Mouse (Mus musculus) forebrain, postnatal 0 days (tissue): Measurements from ENCODE around the gene Atp2a2. TPM values are rescaled to one million over a fixed set of nuclear protein-coding genes. Genes with fewer than 3 reads are reported as not detected.

ENCODE experiments used
- ATAC-seq: fragments of 200-750 bp; cut with Nextera tagmentation; 2 replicates; pipeline ENCODE4 v1.8.0; 2017; ENCODE audit warnings: mild to moderate bottlenecking, moderate library complexity
- DNase-seq: peaks from one replicate; pipeline ENCODE4 v3.0.0-alpha.2; 2015
- H3K27ac ChIP-seq: fragments of 300-500 bp; sonication (generic); 2 replicates; pipeline ENCODE4 v1.5.1; 2014; ENCODE audit warnings: low read depth, mild to moderate bottlenecking, antibody characterized with exemption, low read length, moderate library complexity, mixed read lengths
- H3K27me3 ChIP-seq: fragments of 300-500 bp; sonication (generic); 2 replicates; pipeline ENCODE4 v1.6.1; 2014; ENCODE audit warnings: mild to moderate bottlenecking, low read length, mixed read lengths; ENCODE audit not compliant: insufficient read depth
- H3K36me3 ChIP-seq: fragments of 300-500 bp; sonication (generic); 2 replicates; pipeline ENCODE4 v1.6.1; 2014; ENCODE audit warnings: mild to moderate bottlenecking, moderate library complexity; ENCODE audit not compliant: insufficient read depth
- H3K4me1 ChIP-seq: fragments of 300-500 bp; sonication (generic); 2 replicates; pipeline ENCODE4 v1.6.1; 2014; ENCODE audit warnings: antibody characterized with exemption; ENCODE audit not compliant: insufficient read depth
- H3K4me2 ChIP-seq: fragments of 300-500 bp; sonication (generic); 2 replicates; pipeline ENCODE4 v1.6.1; 2014; ENCODE audit warnings: low read depth, mild to moderate bottlenecking, moderate library complexity
- H3K4me3 ChIP-seq: fragments of 300-500 bp; sonication (generic); 2 replicates; pipeline ENCODE4 v1.5.1; 2014; ENCODE audit warnings: low read depth, low read length, mixed read lengths
- H3K9ac ChIP-seq: fragments of 300-500 bp; sonication (generic); 2 replicates; pipeline ENCODE4 v1.6.1; 2014; ENCODE audit warnings: mild to moderate bottlenecking
- H3K9me3 ChIP-seq: fragments of 300-500 bp; sonication (generic); 2 replicates; pipeline ENCODE4 v1.6.1; 2016; ENCODE audit warnings: low read length
- CTCF ChIP-seq: sonication (generic); IDR thresholded peaks from 2 replicates; pipeline ENCODE4 v1.5.1; 2016; ENCODE audit warnings: antibody characterized with exemption, control low read depth, low read depth
- WGBS: fragments of 180-500 bp; shearing (Covaris S2); extraction: QIAGEN DNeasy Blood & Tissue Kit; methylation state at CpG from one replicate; pipeline ENCODE4 v1.1.7; 2014; 5-methylcytosine and 5-hydroxymethylcytosine counted together
- polyA plus RNA-seq: library from polyadenylated mRNA; unstranded; fragments of >200 nt; fragmentation: Nextera tagmentation; extraction: Ambion mirVana; gene quantifications from 2 replicates; pipeline ENCODE4 v1.2.1, GENCODE M21; 2015
- total RNA-seq: library from RNA; depleted of rRNA; stranded (reverse); fragments of >200 nt; gene quantifications from 2 replicates; pipeline ENCODE4 v1.2.3, GENCODE M21; 2014

The Atp2a2 gene
- total and polyA plus RNA-seq, 2 experiments from 2014 or later: 37.2 to 178 TPM

DNA sequence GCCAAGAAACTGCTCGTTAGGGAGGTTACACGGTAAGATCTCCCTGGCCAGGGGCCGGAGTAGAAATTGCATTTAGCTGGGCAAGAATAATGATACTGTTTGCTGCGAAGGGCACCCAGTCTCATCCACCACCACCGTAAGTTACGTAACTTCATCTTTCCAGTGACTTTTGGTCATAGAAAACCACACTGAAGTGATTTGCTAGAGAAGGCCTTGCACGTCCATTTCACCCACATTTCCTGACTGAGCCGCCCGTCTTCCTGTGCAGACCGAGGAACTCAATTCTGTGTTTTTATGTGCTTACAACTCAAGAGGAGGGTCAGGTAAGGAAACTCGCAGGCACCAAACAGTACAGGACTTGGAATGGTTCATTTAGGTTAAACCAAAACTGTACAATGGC lies 36.1 kb upstream of the Atp2a2 start:
- Histone ChIP-seq H3K4me2 (no peak overlapping the region), H3K4me3 (no peak overlapping the region), H3K36me3 (0 out of 2 replicates have a peak, but pooled peaks cover 4% of the 10 kb centered on the region), H3K27me3 (no peaks in the 10 kb centered on the region), H3K9me3 (no peaks in the 10 kb centered on the region), H3K27ac (no peak overlapping the region), H3K4me1 (no peaks in the 10 kb centered on the region), H3K9ac (no peak overlapping the region)
- ATAC-seq (no peak), DNase-seq (no peak)
- no peak for TF ChIP-seq CTCF
- WGBS: 88% methylated on average over 11 of the region's 11 CpGs

GRCm38 (mm10) chr5:122537654-122538053 lies 35.6 kb upstream of the Atp2a2 start:
- no peak for TF ChIP-seq CTCF
- Histone ChIP-seq H3K27me3 (no peaks in the 10 kb centered on the region), H3K9me3 (no peaks in the 10 kb centered on the region), H3K27ac (no peak overlapping the region), H3K4me1 (no peaks in the 10 kb centered on the region), H3K36me3 (0 out of 2 replicates have a peak, but pooled peaks cover 4% of the 10 kb centered on the region), H3K9ac (no peak overlapping the region), H3K4me2 (no peak overlapping the region), H3K4me3 (no peak overlapping the region)
- no peak for DNase-seq
- 96% methylated on average over 5 of the region's 5 CpGs for WGBS
- no peak for ATAC-seq

GRCm38 (mm10) chr5:122533884-122534283 lies 31.9 kb upstream of the Atp2a2 start:
- no peak for TF ChIP-seq CTCF
- WGBS: 65% methylated on average over 8 of the region's 8 CpGs
- Histone ChIP-seq H3K4me2 (no peak overlapping the region), H3K9me3 (no peaks in the 10 kb centered on the region), H3K4me3 (no peak overlapping the region), H3K9ac (no peak overlapping the region), H3K4me1 (no peaks in the 10 kb centered on the region), H3K36me3 (no peaks in the 10 kb centered on the region), H3K27me3 (no peaks in the 10 kb centered on the region), H3K27ac (no peak overlapping the region)
- ATAC-seq (no peak), DNase-seq (no peak)

DNA sequence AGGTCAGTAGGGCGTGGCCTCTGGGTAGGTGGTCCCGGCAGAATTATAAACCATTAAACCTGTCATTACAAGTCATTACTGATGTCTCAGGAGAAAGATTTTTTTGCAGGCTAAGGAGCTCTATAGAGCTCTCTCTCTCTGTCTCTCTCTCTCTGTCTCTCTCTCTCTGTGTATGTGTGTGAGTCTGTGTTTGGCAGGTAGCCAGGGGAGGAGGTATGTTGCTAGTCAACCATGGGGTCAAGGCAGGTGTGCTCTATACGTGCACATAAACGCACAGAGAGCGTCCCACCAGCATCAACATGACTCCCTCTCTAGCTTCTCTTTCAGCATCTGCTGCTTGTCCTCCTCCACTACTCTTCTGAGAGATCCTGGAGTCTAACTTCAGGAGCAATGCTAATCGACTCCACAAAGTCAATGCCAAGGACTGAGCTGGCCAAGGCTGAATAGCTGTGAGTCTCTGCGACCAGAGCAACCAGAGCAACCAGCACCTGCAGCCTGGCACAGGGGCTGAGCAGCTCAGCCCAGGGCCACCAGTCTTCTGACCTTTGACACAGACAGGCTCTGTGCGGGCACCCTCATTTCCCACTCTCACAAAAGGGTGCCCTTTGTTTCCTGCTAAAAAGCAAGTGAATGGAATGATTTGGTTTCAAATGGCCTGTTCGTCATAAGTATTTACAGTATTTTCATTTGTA lies 28.0 kb upstream of the Atp2a2 start:
- no peak overlapping the region for H3K4me2 ChIP-seq
- H3K36me3 ChIP-seq: no peaks in the 10 kb centered on the region
- H3K9me3 ChIP-seq: no peaks in the 10 kb centered on the region
- ATAC-seq: no peak
- no peaks in the 10 kb centered on the region for H3K27me3 ChIP-seq
- no peaks in the 10 kb centered on the region for H3K4me1 ChIP-seq
- H3K4me3 ChIP-seq: no peak overlapping the region
- no peak for TF ChIP-seq CTCF
- 73% methylated on average over 9 of the region's 9 CpGs for WGBS
- DNase-seq: no peak
- no peak overlapping the region for H3K27ac ChIP-seq
- H3K9ac ChIP-seq: no peak overlapping the region

DNA sequence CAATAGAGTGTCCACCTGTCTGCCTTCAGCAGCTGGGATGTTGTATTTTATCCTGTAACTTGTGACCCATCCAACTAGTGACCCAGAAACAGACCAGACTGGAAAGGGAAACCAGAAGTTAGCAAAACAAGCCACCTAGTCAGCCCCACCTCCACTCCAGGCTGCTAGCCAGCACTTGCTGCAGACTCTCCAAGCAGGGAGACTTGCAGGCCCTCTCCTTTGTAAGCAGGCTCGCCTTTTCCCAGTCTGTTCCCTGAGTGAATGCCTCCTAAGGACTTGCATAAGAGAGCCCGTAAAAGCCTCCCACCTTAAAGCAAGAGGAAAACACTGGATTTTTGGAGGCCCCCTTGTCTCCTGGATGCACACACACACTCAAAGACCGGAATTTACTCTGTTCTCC lies 27.3 kb upstream of the Atp2a2 start:
- Histone ChIP-seq H3K36me3 (no peaks in the 10 kb centered on the region), H3K4me1 (no peaks in the 10 kb centered on the region), H3K27ac (no peak overlapping the region), H3K27me3 (no peaks in the 10 kb centered on the region), H3K4me3 (no peak overlapping the region), H3K9me3 (no peaks in the 10 kb centered on the region), H3K9ac (no peak overlapping the region), H3K4me2 (no peak overlapping the region)
- DNase-seq (no peak), ATAC-seq (no peak)
- WGBS: 47% methylated on average over 3 of the region's 3 CpGs
- TF ChIP-seq CTCF: no peak

DNA sequence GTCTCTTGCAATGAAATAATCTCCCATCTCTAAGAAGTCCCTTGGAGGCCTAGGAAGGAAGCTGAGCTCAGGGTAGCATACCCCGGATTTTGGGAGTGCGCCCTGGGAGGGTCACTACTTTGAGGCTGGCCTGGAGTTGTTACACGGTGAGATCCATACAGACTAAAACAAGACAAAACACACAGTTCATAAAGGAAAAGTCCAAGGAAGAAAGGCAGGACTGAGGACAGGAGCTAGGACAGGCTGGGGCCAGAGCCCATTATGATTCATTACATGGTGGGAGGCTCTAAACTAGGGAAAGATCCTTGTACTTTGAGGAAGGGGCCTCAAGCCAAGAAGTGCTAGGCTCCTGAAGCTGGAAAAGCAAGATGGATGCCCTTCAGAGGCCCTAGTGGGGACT lies 26.6 kb upstream of the Atp2a2 start:
- H3K4me3 ChIP-seq: no peak overlapping the region
- no peaks in the 10 kb centered on the region for H3K9me3 ChIP-seq
- H3K9ac ChIP-seq: no peak overlapping the region
- no peak overlapping the region for H3K27ac ChIP-seq
- ATAC-seq (no peak), DNase-seq (no peak)
- H3K27me3 ChIP-seq: no peaks in the 10 kb centered on the region
- WGBS: 72% methylated on average over 3 of the region's 3 CpGs
- no peak for TF ChIP-seq CTCF
- no peaks in the 10 kb centered on the region for H3K4me1 ChIP-seq
- H3K4me2 ChIP-seq: no peak overlapping the region
- H3K36me3 ChIP-seq: no peaks in the 10 kb centered on the region

GRCm38 (mm10) chr5:122527761-122528160 lies 25.7 kb upstream of the Atp2a2 start:
- DNase-seq: no peak
- 56% methylated on average over 11 of the region's 11 CpGs for WGBS
- Histone ChIP-seq H3K27me3 (no peaks in the 10 kb centered on the region), H3K4me1 (no peaks in the 10 kb centered on the region), H3K4me2 (no peak overlapping the region), H3K9me3 (no peaks in the 10 kb centered on the region), H3K27ac (no peak overlapping the region), H3K4me3 (no peak overlapping the region), H3K36me3 (no peaks in the 10 kb centered on the region), H3K9ac (no peak overlapping the region)
- no peak for ATAC-seq
- TF ChIP-seq CTCF: no peak
